Mouse (Mus musculus) CD4-positive naive resting alpha-beta T cell, adult 57 days (primary cell): Measurements from ENCODE around the gene Gm5861. TPM values are rescaled to one million over a fixed set of nuclear protein-coding genes. Genes with fewer than 3 reads are reported as not detected.

Experiments
- total RNA-seq: library from RNA; stranded (reverse); gene quantifications from one replicate; pipeline ENCODE4 v1.2.4, GENCODE M21; 2023

Gm5861 gene
- total RNA-seq: not detected

GRCm38 (mm10) chr5:11182772-11183171, at the start of gene Gm5861:
Gene Gm5861, plus strand, starts transcription at chr5:11183072.

Other genes starting within 250 kb of the Gm5861 start
- not detected for gene Gm8871, start 235.3 kb upstream of the Gm5861 start, total RNA-seq
- gene Gm8857, start 235.3 kb upstream of the Gm5861 start, total RNA-seq: not detected
- not detected for gene Gm8879, start 55.4 kb upstream of the Gm5861 start, total RNA-seq
- not detected for gene Gm8890, start 73.0 kb downstream of the Gm5861 start, total RNA-seq
- not detected for gene Speer1, start 158.4 kb downstream of the Gm5861 start, total RNA-seq
- gene Gm8897, start 233.3 kb downstream of the Gm5861 start, total RNA-seq: not detected